Mouse (Mus musculus) liver, embryonic 14.5 days (tissue): Measurements from ENCODE around the gene Il17rc. TPM values are rescaled to one million over a fixed set of nuclear protein-coding genes. Genes with fewer than 3 reads are reported as not detected.

ENCODE experiments used
- ATAC-seq: fragments of 200-750 bp; cut with Nextera tagmentation; 2 replicates; pipeline ENCODE4 v1.8.0; 2017; ENCODE audit warnings: moderate number of reproducible peaks, mild to moderate bottlenecking, moderate library complexity; ENCODE audit not compliant: insufficient read depth
- DNase-seq, 3 experiments: peaks; one replicate each; pipeline ENCODE4 v3.0.0-alpha.2; 2012 to 2013; ENCODE audit warnings: low read depth in 3 of 3, low spot score in 3 of 3
- H3K27ac ChIP-seq: fragments of 300-500 bp; sonication (generic); 2 replicates; pipeline ENCODE4 v1.5.1; 2014; ENCODE audit warnings: moderate library complexity, mild to moderate bottlenecking, control low read depth, inconsistent platforms
- H3K27me3 ChIP-seq: fragments of 300-500 bp; sonication (generic); 2 replicates; pipeline ENCODE4 v1.6.1; 2014; ENCODE audit warnings: mild to moderate bottlenecking, low read length, moderate library complexity; ENCODE audit not compliant: control insufficient read depth, insufficient read depth
- H3K36me3 ChIP-seq: fragments of 300-500 bp; sonication (generic); replicated peaks from 2 replicates; pipeline ENCODE4 v1.6.1; 2014; ENCODE audit warnings: low read depth; ENCODE audit not compliant: control insufficient read depth, insufficient read depth
- H3K4me1 ChIP-seq, 2 experiments: fragments of 200-500 bp in 1 of 2; fragments of 300-500 bp in 1 of 2; sonication (generic) in 1 of 2; replicated peaks; 2 replicates each; pipeline ENCODE4 v1.6.1; 2012 to 2014; ENCODE audit warnings: antibody characterized with exemption in 1 of 2, inconsistent platforms in 1 of 2, low read length in 1 of 2; ENCODE audit not compliant: control insufficient read depth in 2 of 2, insufficient read depth in 2 of 2
- H3K4me2 ChIP-seq: fragments of 300-500 bp; sonication (generic); 2 replicates; pipeline ENCODE4 v1.6.1; 2014; ENCODE audit warnings: low read depth, mild to moderate bottlenecking, control low read depth, moderate library complexity
- H3K4me3 ChIP-seq, 2 experiments: fragments of 200-500 bp in 1 of 2; fragments of 300-500 bp in 1 of 2; sonication (generic) in 1 of 2; 2 replicates each; pipeline ENCODE4 v1.5.1; 2012 to 2014; ENCODE audit warnings: low read depth in 2 of 2, low read length in 2 of 2, mild to moderate bottlenecking in 2 of 2, control low read depth in 1 of 2, inconsistent platforms in 1 of 2, moderate library complexity in 1 of 2; ENCODE audit not compliant: insufficient read depth in 1 of 2
- H3K9ac ChIP-seq: fragments of 300-500 bp; sonication (generic); replicated peaks from 2 replicates; pipeline ENCODE4 v1.6.1; 2014; ENCODE audit warnings: mild to moderate bottlenecking, control low read depth, moderate library complexity
- H3K9me3 ChIP-seq: fragments of 300-500 bp; sonication (generic); 2 replicates; pipeline ENCODE4 v1.6.1; 2016; ENCODE audit warnings: low read length, mixed read lengths; ENCODE audit not compliant: control insufficient read depth
- CTCF ChIP-seq: IDR thresholded peaks from 2 replicates; pipeline ENCODE4 v1.5.1; 2016; ENCODE audit warnings: antibody characterized with exemption, low read depth, control low read depth
- EP300 ChIP-seq: IDR thresholded peaks from 2 replicates; pipeline ENCODE4 v1.6.1; 2016; ENCODE audit warnings: antibody characterized with exemption, low read depth
- WGBS: fragments of 180-500 bp; shearing (Covaris S2); extraction: QIAGEN DNeasy Blood & Tissue Kit; methylation state at CpG from one replicate; pipeline ENCODE4 v1.1.7; 2014; ENCODE audit not compliant: insufficient replicate concordance; 5-methylcytosine and 5-hydroxymethylcytosine counted together
- polyA plus RNA-seq, 2 experiments: library from polyadenylated mRNA; depleted of rRNA in 1 of 2; stranded (reverse) in 1 of 2; unstranded in 1 of 2; fragments of >200 nt; fragmentation: Nextera tagmentation in 1 of 2; extraction: Ambion mirVana in 1 of 2; gene quantifications; 2 replicates each; pipeline versions ENCODE4 v1.2.1 to v1.2.3; 2012 to 2014

Il17rc gene
- polyA plus RNA-seq, 2 experiments = 3.4 TPM

DNA sequence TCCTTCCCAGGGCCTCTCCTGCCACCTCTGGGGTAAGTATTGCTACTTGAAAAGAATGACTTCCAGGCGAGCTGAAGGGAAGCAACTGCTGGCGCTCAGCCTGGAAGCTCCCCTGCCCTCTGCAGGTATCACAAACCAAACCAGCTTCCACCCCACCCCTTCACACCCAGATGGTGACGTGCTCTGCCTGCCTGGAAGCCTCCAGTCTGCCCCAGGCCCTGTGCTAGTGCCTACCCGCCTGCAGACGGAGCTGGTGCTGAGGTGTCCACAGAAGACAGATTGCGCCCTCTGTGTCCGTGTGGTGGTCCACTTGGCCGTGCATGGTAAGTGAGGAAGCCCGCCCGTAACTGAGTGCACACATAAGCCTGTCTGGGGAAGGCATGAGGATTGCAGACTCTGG is 834 bp downstream of the Il17rc start:
- H3K36me3 ChIP-seq = no peaks in the 10 kb centered on the region
- DNase-seq (no peak), ATAC-seq (no peak)
- H3K4me1 ChIP-seq = 0 out of 4 replicates have a peak, but pooled peaks cover 0 to 2% of the 10 kb centered on the region in 2 experiments
- H3K9me3 ChIP-seq = no peaks in the 10 kb centered on the region
- H3K4me2 ChIP-seq = no peak overlapping the region
- H3K9ac ChIP-seq = no peak overlapping the region
- H3K27ac ChIP-seq = no peak overlapping the region
- H3K4me3 ChIP-seq = no peak overlapping the region
- WGBS = 69% methylated on average over 10 of the region's 10 CpGs
- TF ChIP-seq CTCF = no peak
- TF ChIP-seq EP300 = no peak
- peaks cover 11% of the 10 kb centered on the region for H3K27me3 ChIP-seq

DNA sequence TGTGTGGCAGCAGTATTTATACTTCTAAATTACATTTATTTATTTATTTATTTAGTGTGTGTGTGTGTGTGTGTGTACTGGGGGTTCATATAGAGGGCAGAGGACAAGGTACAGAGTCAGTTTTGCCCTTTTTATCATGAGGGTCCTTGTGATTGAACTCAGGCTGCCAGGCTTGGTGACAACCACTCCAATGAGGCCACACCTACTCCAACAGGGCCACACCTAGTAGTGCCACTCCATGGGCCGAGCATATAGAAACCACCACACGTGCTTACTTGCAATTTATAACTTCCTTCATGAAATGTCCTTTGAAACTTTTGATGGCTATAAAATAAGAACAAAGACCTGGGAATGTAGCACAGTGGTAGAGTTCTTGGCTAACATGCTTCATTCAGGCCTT is 2.0 kb downstream of the Il17rc start:
- Histone ChIP-seq H3K27ac (no peak overlapping the region), H3K36me3 (no peaks in the 10 kb centered on the region), H3K4me2 (no peak overlapping the region), H3K4me1 (0 out of 4 replicates have a peak, but pooled peaks cover 0 to 2% of the 10 kb centered on the region in 2 experiments), H3K4me3 (no peak overlapping the region), H3K9me3 (no peaks in the 10 kb centered on the region), H3K9ac (no peak overlapping the region), H3K27me3 (peaks cover 11% of the 10 kb centered on the region)
- DNase-seq (no peak), ATAC-seq (no peak)
- TF ChIP-seq CTCF (no peak), EP300 (no peak)
- WGBS = 32% methylated on average over 2 of the region's 2 CpGs

DNA sequence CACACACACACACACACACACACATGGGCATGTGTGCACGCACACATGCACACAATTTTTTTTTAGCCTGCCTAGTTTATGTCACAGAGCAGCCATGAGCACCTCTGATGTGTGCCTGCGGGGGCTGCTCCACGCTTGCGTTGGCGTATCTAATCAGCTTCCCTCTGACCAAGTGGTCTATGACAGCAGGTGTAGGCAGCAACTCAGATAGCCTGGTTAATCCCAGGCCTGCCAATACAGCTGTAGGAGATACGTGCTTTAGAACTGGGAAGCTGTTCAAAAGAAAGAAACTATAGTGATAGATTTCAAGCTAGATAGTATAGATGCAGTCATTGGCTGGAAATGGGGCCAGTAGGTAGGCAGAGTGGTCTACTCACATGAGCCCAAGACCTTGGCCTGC is 2.5 kb downstream of the Il17rc start:
- WGBS = 66% methylated on average over 6 of the region's 6 CpGs
- Histone ChIP-seq H3K9ac (no peak overlapping the region), H3K27me3 (peaks cover 11% of the 10 kb centered on the region), H3K36me3 (no peaks in the 10 kb centered on the region), H3K9me3 (no peaks in the 10 kb centered on the region), H3K4me1 (0 out of 4 replicates have a peak, but pooled peaks cover 0 to 2% of the 10 kb centered on the region in 2 experiments), H3K4me2 (no peak overlapping the region), H3K4me3 (no peak overlapping the region), H3K27ac (no peak overlapping the region)
- no peak for TF ChIP-seq CTCF
- no peak for TF ChIP-seq EP300
- no peak for DNase-seq
- no peak for ATAC-seq

DNA sequence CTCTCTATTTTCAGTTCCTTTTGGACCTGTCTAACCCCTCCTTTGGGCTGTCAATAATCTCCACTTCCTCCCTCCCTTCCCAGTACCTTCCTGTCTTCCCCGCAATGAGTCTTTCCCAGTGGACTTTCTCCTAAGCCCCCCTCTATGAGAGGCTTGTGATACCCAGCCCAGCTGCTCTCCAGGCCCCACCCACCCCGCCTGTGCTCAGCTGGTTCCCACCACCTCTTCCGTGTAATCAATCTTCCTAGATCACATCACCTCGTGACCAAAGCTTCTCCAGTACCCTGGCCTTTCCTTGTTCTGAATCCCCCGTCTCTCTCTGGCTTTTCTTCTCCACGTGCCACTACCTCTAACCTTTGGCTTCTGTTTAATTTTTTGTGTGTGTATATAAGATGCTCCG is 6.1 kb downstream of the Il17rc start:
- WGBS = 34% methylated on average over 7 of the region's 7 CpGs
- TF ChIP-seq CTCF = no peak
- no peak for TF ChIP-seq EP300
- Histone ChIP-seq H3K27me3 (peaks cover 7% of the 10 kb centered on the region), H3K27ac (no peak overlapping the region), H3K9ac (no peak overlapping the region), H3K36me3 (no peaks in the 10 kb centered on the region), H3K4me2 (no peak overlapping the region), H3K9me3 (no peaks in the 10 kb centered on the region), H3K4me3 (no peak overlapping the region), H3K4me1 (peaks cover 0 to 2% of the 10 kb centered on the region in 2 experiments; a peak in 1 of 4 replicates)
- ATAC-seq = no peak
- DNase-seq = no peak

DNA sequence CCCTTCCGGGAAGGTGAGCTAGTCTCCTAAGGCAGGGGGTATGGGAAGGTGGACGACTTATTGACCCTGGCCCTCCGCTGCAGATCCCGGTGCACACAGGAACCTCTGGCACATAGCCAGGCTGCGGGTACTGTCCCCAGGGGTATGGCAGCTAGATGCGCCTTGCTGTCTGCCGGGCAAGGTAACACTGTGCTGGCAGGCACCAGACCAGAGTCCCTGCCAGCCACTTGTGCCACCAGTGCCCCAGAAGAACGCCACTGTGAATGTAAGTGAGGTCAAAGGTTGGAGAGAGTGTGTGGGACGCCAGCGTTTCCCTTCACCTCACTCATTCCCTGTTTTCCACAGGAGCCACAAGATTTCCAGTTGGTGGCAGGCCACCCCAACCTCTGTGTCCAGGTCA is 7.7 kb downstream of the Il17rc start:
- no peaks in the 10 kb centered on the region for H3K9me3 ChIP-seq
- WGBS = 66% methylated on average over 10 of the region's 10 CpGs
- peaks cover 8% of the 10 kb centered on the region for H3K27me3 ChIP-seq
- H3K4me1 ChIP-seq = peaks cover 0 to 3% of the 10 kb centered on the region in 2 experiments; a peak in 3 of 4 replicates
- H3K9ac ChIP-seq = no peak overlapping the region
- no peaks in the 10 kb centered on the region for H3K36me3 ChIP-seq
- no peak for TF ChIP-seq EP300
- no peak for TF ChIP-seq CTCF
- no peak overlapping the region for H3K4me3 ChIP-seq
- no peak for ATAC-seq
- no peak overlapping the region for H3K27ac ChIP-seq
- DNase-seq = no peak
- no peak overlapping the region for H3K4me2 ChIP-seq
